Mouse (Mus musculus) thymus, adult 2 months (tissue): ENCODE measurements at regions not wholly inside any gene's neighbourhood (a gene's known extent, or its start where the extent isn't known, plus 50 kb on each side); places are given as distances from the start of the nearest gene placed in this dataset.

ENCODE experiments used
- CTCF ChIP-seq: fragments of 200-500 bp; IDR thresholded peaks from 2 replicates; pipeline ENCODE4 v1.5.1; 2012; ENCODE audit warnings: mild to moderate bottlenecking, control low read depth, low read length, moderate library complexity, borderline replicate concordance; ENCODE audit not compliant: control insufficient read depth, poor library complexity, insufficient read depth; ENCODE audit errors: extremely low read depth
- POLR2A ChIP-seq: fragments of 200-500 bp; IDR thresholded peaks from 2 replicates; pipeline ENCODE4 v1.6.1; 2012; ENCODE audit warnings: mild to moderate bottlenecking, low read length, control low read depth, moderate library complexity; ENCODE audit not compliant: control insufficient read depth, poor library complexity, insufficient read depth; ENCODE audit errors: extremely low read depth

DNA sequence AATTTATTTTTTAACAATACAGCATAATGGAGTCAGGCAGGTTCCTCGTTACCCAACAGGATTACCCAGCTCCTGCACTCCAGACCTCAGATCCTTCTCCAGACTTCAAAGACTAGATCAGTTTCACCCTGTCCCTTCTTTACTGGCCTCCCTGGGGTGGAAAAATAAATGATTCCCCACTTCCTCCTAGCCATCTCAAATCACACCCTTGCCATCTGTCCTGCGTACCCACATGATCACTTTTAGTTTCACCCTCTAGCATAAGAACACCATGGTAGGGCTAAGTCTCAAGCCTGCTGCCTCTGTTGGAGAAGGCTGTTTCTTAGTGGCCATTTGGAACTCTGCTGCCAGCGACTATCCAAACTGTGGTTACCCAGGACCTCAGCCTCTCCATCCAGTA lies 222.0 kb downstream of the Plxna1 start:
- TF ChIP-seq CTCF (no peak), POLR2A (no peak)
